Mouse (Mus musculus) T-helper 1 cell (primary cell): ENCODE measurements at regions not wholly inside any gene's neighbourhood (a gene's known extent, or its start where the extent isn't known, plus 50 kb on each side); places are given as distances from the start of the nearest gene placed in this dataset.

Source experiments
- in situ Hi-C: fragments of 300-600 bp; cut with MboI, MseI; formaldehyde crosslinking; loops from one replicate; pipeline ENCODE4 v1.15.1; 2025; ENCODE audit warnings: high pct_unique_total_duplicates

GRCm38 (mm10) chr11:64776691-64777090 lies 202.1 kb upstream of the Elac2 start:
- in situ Hi-C loops: no loop called here

GRCm38 (mm10) chr11:64800246-64801121 lies 178.4 kb upstream of the Elac2 start:
- in situ Hi-C loops: no loop called here

- in situ Hi-C loops: no loop called here
Measured at GRCm38 (mm10) chr11:64801351-64801750, 177.5 kb upstream of the Elac2 start.

- in situ Hi-C loops: no loop called here
Measured at GRCm38 (mm10) chr11:64805567-64805966, 173.3 kb upstream of the Elac2 start.

GRCm38 (mm10) chr11:64812408-64812807 lies 166.4 kb upstream of the Elac2 start:
- in situ Hi-C loops: loop anchor here (10.0 kb wide), 1 partner anchor 592 kb away; no protein-coding TSS in a partner anchor

- in situ Hi-C loops: no loop called here
Measured at GRCm38 (mm10) chr11:64829429-64829828, 149.4 kb upstream of the Elac2 start.

GRCm38 (mm10) chr11:64832453-64832852 lies 146.4 kb upstream of the Elac2 start:
- in situ Hi-C loops: no loop called here

GRCm38 (mm10) chr11:64833786-64834185 lies 145.1 kb upstream of the Elac2 start:
- in situ Hi-C loops: no loop called here

GRCm38 (mm10) chr11:64836771-64837170 lies 142.1 kb upstream of the Elac2 start:
- in situ Hi-C loops: no loop called here

GRCm38 (mm10) chr11:64841092-64841491 lies 137.7 kb upstream of the Elac2 start:
- in situ Hi-C loops: no loop called here

- in situ Hi-C loops: no loop called here
Measured at GRCm38 (mm10) chr11:64842775-64843530, 135.9 kb upstream of the Elac2 start.

GRCm38 (mm10) chr11:64846577-64847147 lies 132.2 kb upstream of the Elac2 start:
- in situ Hi-C loops: no loop called here

GRCm38 (mm10) chr11:64859636-64860035 lies 119.2 kb upstream of the Elac2 start:
- in situ Hi-C loops: no loop called here

- in situ Hi-C loops: no loop called here
Measured at GRCm38 (mm10) chr11:64880674-64881073, 98.2 kb upstream of the Elac2 start.

- in situ Hi-C loops: no loop called here
Measured at GRCm38 (mm10) chr11:64884518-64884917, 94.3 kb upstream of the Elac2 start.

GRCm38 (mm10) chr11:64889335-64890020 lies 89.4 kb upstream of the Elac2 start:
- in situ Hi-C loops: loop anchor here (5.0 to 10.0 kb wide), 2 partner anchors 132 to 1485 kb away; no protein-coding TSS in a partner anchor

GRCm38 (mm10) chr11:64890776-64891175 lies 88.1 kb upstream of the Elac2 start:
- in situ Hi-C loops: loop anchor here (10.0 kb wide), 1 partner anchor 1486 kb away; no protein-coding TSS in a partner anchor

GRCm38 (mm10) chr11:64895804-64896466 lies 82.9 kb upstream of the Elac2 start:
- in situ Hi-C loops: loop anchor here (10.0 kb wide), 1 partner anchor 1491 kb away; no protein-coding TSS in a partner anchor

- in situ Hi-C loops: loop anchor here (10.0 kb wide), 1 partner anchor 1494 kb away; no protein-coding TSS in a partner anchor
Measured at GRCm38 (mm10) chr11:64898758-64899586, 79.9 kb upstream of the Elac2 start.
